Mouse (Mus musculus) intestine, embryonic 14.5 days (tissue): ENCODE results near the gene Bbc3. TPM values are rescaled to one million over a fixed set of nuclear protein-coding genes. Genes with fewer than 3 reads are reported as not detected.
"Not testable (repeated sequence)": the region's sequence is repeated elsewhere in the genome, so short reads cannot be mapped to it uniquely, and the experiment has no call there.

Experiments
- ATAC-seq: fragments of 200-750 bp; cut with Nextera tagmentation; replicated peaks from 2 replicates; pipeline ENCODE4 v1.8.0; 2017; ENCODE audit warnings: low read depth, moderate number of reproducible peaks, moderate TSS enrichment, moderate library complexity; ENCODE audit not compliant: low FRiP score, low TSS enrichment
- DNase-seq: peaks from one replicate; pipeline ENCODE4 v3.0.0-alpha.2; 2018; ENCODE audit warnings: low spot score
- H3K27ac ChIP-seq: fragments of 300-500 bp; sonication (generic); 2 replicates; pipeline ENCODE4 v1.5.1; 2014; ENCODE audit warnings: low read depth, mild to moderate bottlenecking, control low read depth
- H3K27me3 ChIP-seq: fragments of 300-500 bp; sonication (generic); replicated peaks from 2 replicates; pipeline ENCODE4 v1.6.1; 2014; ENCODE audit warnings: low read length, control low read depth; ENCODE audit not compliant: control insufficient read depth, insufficient read depth
- H3K36me3 ChIP-seq: fragments of 300-500 bp; sonication (generic); 2 replicates; pipeline ENCODE4 v1.6.1; 2014; ENCODE audit warnings: low read length, control low read depth; ENCODE audit not compliant: control insufficient read depth, insufficient read depth
- H3K4me1 ChIP-seq: fragments of 300-500 bp; sonication (generic); replicated peaks from 2 replicates; pipeline ENCODE4 v1.6.1; 2014; ENCODE audit warnings: low read length, control low read depth, mixed read lengths; ENCODE audit not compliant: control insufficient read depth, insufficient read depth
- H3K4me2 ChIP-seq: fragments of 300-500 bp; sonication (generic); 2 replicates; pipeline ENCODE4 v1.6.1; 2014; ENCODE audit warnings: low read length
- H3K4me3 ChIP-seq: fragments of 300-500 bp; sonication (generic); 2 replicates; pipeline ENCODE4 v1.5.1; 2014; ENCODE audit warnings: low read depth, low read length, control low read depth, mixed read lengths
- H3K9ac ChIP-seq: fragments of 300-500 bp; sonication (generic); 2 replicates; pipeline ENCODE4 v1.6.1; 2014; ENCODE audit warnings: mild to moderate bottlenecking, low read length
- H3K9me3 ChIP-seq: fragments of 300-500 bp; sonication (generic); 2 replicates; pipeline ENCODE4 v1.6.1; 2016; ENCODE audit warnings: low read length, control low read depth; ENCODE audit not compliant: control insufficient read depth
- WGBS: fragments of 180-500 bp; shearing (Covaris S2); extraction: QIAGEN DNeasy Blood & Tissue Kit; methylation state at CpG from one replicate; pipeline ENCODE4 v1.1.7; 2014; 5-methylcytosine and 5-hydroxymethylcytosine counted together
- polyA plus RNA-seq: library from polyadenylated mRNA; unstranded; fragments of >200 nt; fragmentation: Nextera tagmentation; extraction: Ambion mirVana; gene quantifications from 2 replicates; pipeline ENCODE4 v1.2.1, GENCODE M21; 2014

The Bbc3 gene
- polyA plus RNA-seq, 1 experiment from 2014 or later = 4.9 TPM

GRCm38 (mm10) chr7:16296766-16297390, 11.3 kb upstream of the Bbc3 start:
- DNase-seq (peak; percentile 93), ATAC-seq (peak; percentile 30)
- peak overlapping the region; percentile 75 for H3K27ac ChIP-seq
- H3K27me3 ChIP-seq = no peaks in the 10 kb centered on the region
- WGBS = 1% methylated on average over 22 of the region's 22 CpGs
- no peaks in the 10 kb centered on the region for H3K36me3 ChIP-seq
- peak overlapping the region; percentile 32 for H3K4me3 ChIP-seq
- H3K9ac ChIP-seq = peak overlapping the region; percentile 41
- H3K9me3 ChIP-seq = no peaks in the 10 kb centered on the region
- peaks cover 26% of the 10 kb centered on the region for H3K4me1 ChIP-seq
- H3K4me2 ChIP-seq = peak overlapping the region; percentile 57

- Histone ChIP-seq H3K9me3 (no peaks in the 10 kb centered on the region), H3K4me3 (no peak overlapping the region), H3K4me2 (peak overlapping the region; percentile 57; the same call in 1 of the 2 replicates), H3K36me3 (no peaks in the 10 kb centered on the region), H3K27ac (no peak overlapping the region), H3K9ac (no peak overlapping the region; the same call in 1 of the 2 replicates), H3K4me1 (peaks cover 26% of the 10 kb centered on the region), H3K27me3 (no peaks in the 10 kb centered on the region)
- 61% methylated on average over 2 of the region's 2 CpGs for WGBS
- ATAC-seq = no peak
- no peak for DNase-seq
Measured at GRCm38 (mm10) chr7:16297616-16298015, 10.6 kb upstream of the Bbc3 start.

GRCm38 (mm10) chr7:16298927-16299326, 9.3 kb upstream of the Bbc3 start:
- Histone ChIP-seq H3K36me3 (no peaks in the 10 kb centered on the region), H3K4me2 (peak overlapping the region; percentile 74)

GRCm38 (mm10) chr7:16299419-16300035, 8.7 kb upstream of the Bbc3 start:
- H3K27ac ChIP-seq = peak overlapping the region; percentile 38; the same call in 1 of the 2 replicates
- ATAC-seq = peak; percentile 48
- H3K4me2 ChIP-seq = peak overlapping the region; percentile 74

More at GRCm38 (mm10) chr7:16298927-16299326, 9.3 kb upstream of the Bbc3 start:
- H3K27ac ChIP-seq = no peak overlapping the region; the same call in 1 of the 2 replicates
- H3K27me3 ChIP-seq = no peaks in the 10 kb centered on the region
- no peak overlapping the region for H3K4me3 ChIP-seq
- H3K9me3 ChIP-seq = no peaks in the 10 kb centered on the region
- WGBS = 76% methylated on average over 5 of the region's 5 CpGs
- H3K4me1 ChIP-seq = peaks cover 26% of the 10 kb centered on the region
- no peak for ATAC-seq
- no peak overlapping the region for H3K9ac ChIP-seq
- no peak for DNase-seq

GRCm38 (mm10) chr7:16307141-16307540, 1.1 kb upstream of the Bbc3 start:
- peaks cover 17% of the 10 kb centered on the region for H3K4me1 ChIP-seq
- not testable (repeated sequence) for DNase-seq, H3K36me3 ChIP-seq, H3K4me3 ChIP-seq, H3K9me3 ChIP-seq, H3K27me3 ChIP-seq, ATAC-seq, H3K4me2 ChIP-seq, H3K27ac ChIP-seq, H3K9ac ChIP-seq
- 74% methylated on average over 6 of the region's 6 CpGs for WGBS

More at GRCm38 (mm10) chr7:16299419-16300035, 8.7 kb upstream of the Bbc3 start:
- peak; percentile 88 for DNase-seq
- H3K9me3 ChIP-seq = no peaks in the 10 kb centered on the region
- H3K27me3 ChIP-seq = no peaks in the 10 kb centered on the region
- peak overlapping the region; percentile 43 for H3K9ac ChIP-seq
- H3K4me1 ChIP-seq = peaks cover 26% of the 10 kb centered on the region
- 2% methylated on average over 51 of the region's 52 CpGs for WGBS
- H3K4me3 ChIP-seq = peak overlapping the region; percentile 41
- no peaks in the 10 kb centered on the region for H3K36me3 ChIP-seq

- Histone ChIP-seq H3K36me3 (no peaks in the 10 kb centered on the region), H3K4me2 (peak overlapping the region; percentile 95), H3K4me3 (peak overlapping the region; percentile 62), H3K9me3 (no peaks in the 10 kb centered on the region), H3K4me1 (peaks cover 25% of the 10 kb centered on the region), H3K9ac (peak overlapping the region; percentile 49; the same call in 1 of the 2 replicates), H3K27me3 (no peaks in the 10 kb centered on the region), H3K27ac (peak overlapping the region; percentile 27; the same call in 1 of the 2 replicates)
- 41% methylated on average over 16 of the region's 16 CpGs for WGBS
- no peak for DNase-seq
- no peak for ATAC-seq
Measured at GRCm38 (mm10) chr7:16308555-16309317, 543 bp downstream of the Bbc3 start.

- Histone ChIP-seq H3K36me3 (no peaks in the 10 kb centered on the region), H3K27me3 (no peaks in the 10 kb centered on the region), H3K9me3 (no peaks in the 10 kb centered on the region), H3K9ac (peak overlapping the region; percentile 49), H3K4me2 (peak overlapping the region; percentile 95), H3K4me1 (peaks cover 28% of the 10 kb centered on the region), H3K4me3 (peak overlapping the region; percentile 62), H3K27ac (peak overlapping the region; percentile 48)
- peak; percentile 84 for DNase-seq
- 1% methylated on average over 60 of the region's 61 CpGs for WGBS
- peak; percentile 34; the same call in 1 of the 2 replicates for ATAC-seq
Measured at GRCm38 (mm10) chr7:16309318-16310019, 1.3 kb downstream of the Bbc3 start.

GRCm38 (mm10) chr7:16310020-16310520, 1.9 kb downstream of the Bbc3 start:
- Histone ChIP-seq H3K9me3 (no peaks in the 10 kb centered on the region), H3K9ac (peak overlapping the region; percentile 49), H3K27ac (peak overlapping the region; percentile 48), H3K4me1 (peaks cover 29% of the 10 kb centered on the region), H3K4me3 (peak overlapping the region; percentile 62), H3K27me3 (no peaks in the 10 kb centered on the region), H3K36me3 (no peaks in the 10 kb centered on the region), H3K4me2 (peak overlapping the region; percentile 95)
- under 1% methylated on average over 37 of the region's 56 CpGs for WGBS
- ATAC-seq (peak; percentile 10; the same call in 1 of the 2 replicates), DNase-seq (peak; percentile 87)
